Mouse (Mus musculus) retina, embryonic 14.5 days (tissue): ENCODE data around the gene Plppr2.

Experiments
- DNase-seq: peaks from one replicate; pipeline ENCODE4 v3.0.0-alpha.2; 2015; ENCODE audit warnings: low spot score

Plppr2 gene

GRCm38 (mm10) chr9:21961366-21961980, 24.6 kb downstream of the Plppr2 start:
- DNase-seq, result no peak

GRCm38 (mm10) chr9:21962010-21962409, 25.2 kb downstream of the Plppr2 start:
- DNase-seq, result no peak

GRCm38 (mm10) chr9:21962416-21963059, 25.7 kb downstream of the Plppr2 start:
- peak; percentile 69 for DNase-seq

- DNase-seq, result peak; percentile 51
Observed at GRCm38 (mm10) chr9:21963417-21963816, 26.6 kb downstream of the Plppr2 start, which contains the start of gene Epor. Epor (minus strand) TSS chr9:21963506.

- no peak for DNase-seq
Observed at GRCm38 (mm10) chr9:21968883-21969282, 32.0 kb downstream of the Plppr2 start.

GRCm38 (mm10) chr9:21969304-21969703, 32.5 kb downstream of the Plppr2 start:
- DNase-seq, result no peak

GRCm38 (mm10) chr9:21976626-21977175, 39.9 kb downstream of the Plppr2 start:
- DNase-seq, result no peak

- no peak for DNase-seq
Observed at GRCm38 (mm10) chr9:21977331-21977730, 40.5 kb downstream of the Plppr2 start.

GRCm38 (mm10) chr9:21977972-21978371, 41.1 kb downstream of the Plppr2 start:
- DNase-seq, result peak; percentile 54

- DNase-seq, result no peak
Observed at GRCm38 (mm10) chr9:21978398-21979128, 41.7 kb downstream of the Plppr2 start.

GRCm38 (mm10) chr9:21983911-21984310, 47.1 kb downstream of the Plppr2 start:
- peak; percentile 53 for DNase-seq

- no peak for DNase-seq
Observed at GRCm38 (mm10) chr9:21987592-21988342, 50.9 kb downstream of the Plppr2 start.

- DNase-seq, result peak; percentile 49
Observed at GRCm38 (mm10) chr9:21988421-21989101, 51.7 kb downstream of the Plppr2 start.

GRCm38 (mm10) chr9:21989230-21990110, 52.6 kb downstream of the Plppr2 start, which contains the start of gene Rgl3:
Rgl3 (minus strand) TSS chr9:21989446.
- DNase-seq, result peak; percentile 68

GRCm38 (mm10) chr9:21992227-21992626, 55.4 kb downstream of the Plppr2 start:
- DNase-seq, result no peak

GRCm38 (mm10) chr9:21996178-21996867, 59.5 kb downstream of the Plppr2 start:
- no peak for DNase-seq
